Mouse (Mus musculus) liver (tissue): ENCODE data around the gene Ptprq.

Experiments used
- DNase-seq: peaks from one replicate; pipeline ENCODE4 v3.0.0-alpha.2; 2020; ENCODE audit warnings: mixed read lengths

The Ptprq gene

DNA sequence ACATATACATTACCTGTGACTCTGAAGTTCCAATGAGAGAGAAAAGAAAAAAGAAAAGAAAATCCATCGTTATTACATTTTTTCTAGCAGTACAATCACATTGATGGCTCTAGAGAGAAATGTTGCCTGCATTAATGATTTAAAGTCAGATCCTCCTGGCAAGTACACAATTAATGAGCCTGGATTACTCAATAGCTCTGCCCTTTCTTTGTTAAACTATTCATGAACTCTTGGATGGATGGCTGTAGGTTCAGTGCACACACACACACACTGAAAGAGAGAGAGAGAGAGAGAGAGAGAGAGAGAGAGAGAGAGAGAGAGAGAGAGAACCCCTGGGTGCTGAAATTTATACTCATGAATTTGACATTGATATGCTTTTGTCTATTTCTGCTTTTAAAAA, at the start of gene Ptprq:
Ptprq (minus strand) TSS at position 246 of the 400 bp plus-strand sequence.
- no peak for DNase-seq

- no peak for DNase-seq
Observed at GRCm38 (mm10) chr10:107759624-107760023, 39.8 kb upstream of the Ptprq start.

GRCm38 (mm10) chr10:107753471-107753870, 33.6 kb upstream of the Ptprq start:
- no peak for DNase-seq

DNA sequence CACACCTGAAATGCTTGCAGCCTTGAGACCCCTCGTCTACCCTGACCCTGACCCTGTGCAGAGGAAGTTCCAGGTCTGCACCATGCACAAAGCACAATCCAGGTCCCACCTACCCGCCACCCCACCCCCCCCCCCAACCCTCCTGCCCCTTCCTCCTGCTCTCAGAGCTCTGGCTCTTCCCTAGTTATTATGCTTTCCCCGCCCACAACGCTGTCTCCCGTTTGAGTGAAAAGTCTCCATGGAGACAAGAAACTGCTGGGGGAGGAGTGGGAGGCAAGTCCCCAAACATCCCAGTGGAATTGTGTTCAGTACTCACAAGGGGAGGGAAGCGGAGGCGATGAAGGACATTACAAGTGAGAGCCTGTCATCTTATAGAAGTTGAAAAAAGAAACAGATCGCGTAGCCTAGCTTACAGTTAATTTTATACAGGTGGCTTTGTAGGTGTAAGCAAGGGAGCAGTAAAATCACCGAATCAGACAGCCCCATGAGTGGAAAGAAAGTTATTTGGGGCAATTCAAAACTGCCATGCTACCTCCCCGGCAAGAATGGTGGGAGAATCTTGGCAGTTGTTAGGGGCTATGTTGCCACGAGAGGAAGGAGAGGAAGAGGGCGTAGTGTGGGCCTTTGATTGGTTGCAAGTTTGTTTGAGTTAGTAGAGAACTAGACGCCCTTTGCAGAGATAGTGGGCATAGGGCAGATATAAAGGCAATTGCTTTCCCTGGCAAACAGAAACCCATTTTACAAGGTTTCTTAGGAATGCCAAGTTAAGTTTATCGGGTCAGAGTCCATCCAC, 32.7 kb upstream of the Ptprq start:
- no peak for DNase-seq

- no peak for DNase-seq
Observed at GRCm38 (mm10) chr10:107751944-107752343, 32.1 kb upstream of the Ptprq start.

DNA sequence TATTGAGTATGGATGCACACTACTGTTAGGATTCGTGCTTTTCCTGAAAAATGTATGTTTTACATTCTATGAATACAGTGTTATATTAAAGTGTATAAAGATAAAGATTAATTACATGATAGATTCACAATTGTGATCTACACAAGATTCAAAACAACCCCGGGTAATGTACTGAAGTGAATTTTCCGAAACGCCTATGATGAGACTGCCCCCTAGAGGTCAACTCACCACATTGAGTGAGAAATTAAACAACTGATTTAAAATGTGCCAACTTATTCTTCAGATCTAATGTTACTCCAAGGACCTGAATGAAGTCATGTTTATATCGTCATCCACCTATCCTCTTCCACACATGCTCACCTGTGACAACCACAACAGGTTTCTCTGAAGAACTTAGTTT, 27.7 kb upstream of the Ptprq start:
- DNase-seq = no peak

GRCm38 (mm10) chr10:107746717-107747116, 26.9 kb upstream of the Ptprq start:
- DNase-seq = no peak

- DNase-seq = no peak
Observed at GRCm38 (mm10) chr10:107739815-107740214, 20.0 kb upstream of the Ptprq start.

DNA sequence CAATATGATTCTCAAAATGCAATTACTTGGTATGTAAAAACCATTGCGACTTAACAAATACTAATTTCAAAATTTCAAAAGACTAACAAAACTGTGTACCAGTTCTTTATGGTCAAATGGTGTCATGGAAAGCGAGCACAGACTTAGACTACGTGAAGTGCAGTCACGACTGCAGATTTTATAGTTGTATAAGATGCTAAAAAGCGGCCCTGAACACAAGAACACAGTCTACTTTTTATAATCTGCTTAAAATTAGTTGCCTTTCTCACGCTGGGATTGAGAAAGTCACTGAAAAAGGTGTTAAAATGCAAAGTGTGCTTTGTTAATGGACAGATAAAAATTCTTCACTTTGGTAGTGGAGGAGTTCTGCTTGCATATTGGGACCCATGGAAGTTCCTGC, 17.9 kb upstream of the Ptprq start:
- no peak for DNase-seq

DNA sequence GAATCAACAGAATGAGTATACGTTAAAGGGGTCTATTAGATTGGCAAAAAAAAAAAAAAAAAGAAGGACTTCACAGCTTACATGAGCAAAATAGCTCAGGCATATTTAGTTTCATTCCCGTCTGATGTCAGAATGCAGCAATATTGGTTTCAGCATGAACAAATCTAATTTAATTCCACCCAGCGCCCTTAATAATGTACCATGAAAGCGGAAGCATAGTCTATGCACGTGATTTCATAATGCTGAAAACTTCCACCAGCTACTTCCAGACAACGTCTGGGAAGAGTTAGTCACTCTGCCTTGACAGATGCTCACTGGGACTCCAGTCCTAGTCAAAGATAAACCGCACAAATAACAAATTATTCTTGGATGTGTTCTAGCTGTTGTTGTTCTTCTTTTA, 15.6 kb upstream of the Ptprq start:
- DNase-seq = no peak

GRCm38 (mm10) chr10:107734327-107734726, 14.5 kb upstream of the Ptprq start:
- no peak for DNase-seq

- DNase-seq = no peak
Observed at GRCm38 (mm10) chr10:107725631-107726030, 5.8 kb upstream of the Ptprq start.

DNA sequence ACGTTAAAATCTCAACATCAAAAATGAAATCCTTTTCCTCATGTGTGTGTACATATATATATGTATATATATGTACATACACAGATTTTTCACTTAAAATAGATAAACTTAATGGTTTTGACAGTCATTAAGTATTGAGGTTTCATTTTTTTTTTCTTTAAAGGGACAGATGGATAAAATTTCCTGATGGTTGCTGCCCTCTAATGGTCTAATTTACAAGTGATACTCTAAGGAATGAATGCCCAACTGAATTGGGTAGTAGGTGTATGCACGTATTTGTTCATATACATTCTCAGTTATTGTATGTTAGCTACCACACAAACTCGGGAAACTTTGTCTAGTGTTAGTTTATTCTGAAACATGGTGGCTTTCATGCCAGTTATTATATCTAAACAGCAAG, 15.4 kb downstream of the Ptprq start:
- DNase-seq = no peak

DNA sequence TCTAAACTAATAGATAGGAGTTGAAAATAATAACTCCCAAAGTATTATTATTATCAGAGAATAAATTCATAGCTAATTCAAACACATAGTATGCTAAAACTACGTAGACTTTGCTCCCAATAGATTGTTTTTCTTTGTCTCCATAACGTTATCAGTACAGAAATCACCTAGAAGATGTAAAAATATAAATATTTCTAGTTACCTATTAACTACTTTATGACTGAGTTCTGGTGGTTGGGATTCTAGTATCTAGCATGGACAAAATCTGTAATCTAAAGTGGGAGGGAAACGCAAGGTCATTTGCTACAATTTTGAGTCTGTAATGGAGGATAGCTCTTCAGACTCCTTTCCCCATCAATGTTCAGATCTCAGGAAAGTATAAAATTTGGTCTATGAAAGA, 18.9 kb downstream of the Ptprq start:
- no peak for DNase-seq

GRCm38 (mm10) chr10:107698716-107699115, 21.1 kb downstream of the Ptprq start:
- DNase-seq = no peak

GRCm38 (mm10) chr10:107697177-107697576, 22.7 kb downstream of the Ptprq start:
- DNase-seq = no peak

DNA sequence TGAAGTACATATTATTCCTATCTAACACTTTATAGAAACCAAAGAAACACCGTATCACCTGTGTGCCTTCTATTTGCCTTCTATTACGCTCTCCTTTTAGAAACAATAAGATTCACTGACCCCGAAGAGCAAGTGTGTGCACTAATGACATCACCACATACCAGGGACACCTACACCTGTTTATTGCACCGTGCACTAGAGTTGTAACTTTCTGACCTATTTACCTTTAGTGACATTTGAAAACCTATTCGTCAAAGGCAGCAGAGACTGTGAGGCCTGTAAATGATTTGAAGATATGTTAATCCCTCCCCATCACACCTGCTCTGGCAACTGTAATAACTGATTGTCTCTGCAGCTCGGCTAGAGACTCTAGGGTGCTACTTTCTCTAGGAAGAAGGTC, 32.5 kb downstream of the Ptprq start:
- no peak for DNase-seq

GRCm38 (mm10) chr10:107675994-107676393, 43.9 kb downstream of the Ptprq start:
- DNase-seq = no peak

GRCm38 (mm10) chr10:107668374-107669094, 51.3 kb downstream of the Ptprq start:
- DNase-seq = no peak

DNA sequence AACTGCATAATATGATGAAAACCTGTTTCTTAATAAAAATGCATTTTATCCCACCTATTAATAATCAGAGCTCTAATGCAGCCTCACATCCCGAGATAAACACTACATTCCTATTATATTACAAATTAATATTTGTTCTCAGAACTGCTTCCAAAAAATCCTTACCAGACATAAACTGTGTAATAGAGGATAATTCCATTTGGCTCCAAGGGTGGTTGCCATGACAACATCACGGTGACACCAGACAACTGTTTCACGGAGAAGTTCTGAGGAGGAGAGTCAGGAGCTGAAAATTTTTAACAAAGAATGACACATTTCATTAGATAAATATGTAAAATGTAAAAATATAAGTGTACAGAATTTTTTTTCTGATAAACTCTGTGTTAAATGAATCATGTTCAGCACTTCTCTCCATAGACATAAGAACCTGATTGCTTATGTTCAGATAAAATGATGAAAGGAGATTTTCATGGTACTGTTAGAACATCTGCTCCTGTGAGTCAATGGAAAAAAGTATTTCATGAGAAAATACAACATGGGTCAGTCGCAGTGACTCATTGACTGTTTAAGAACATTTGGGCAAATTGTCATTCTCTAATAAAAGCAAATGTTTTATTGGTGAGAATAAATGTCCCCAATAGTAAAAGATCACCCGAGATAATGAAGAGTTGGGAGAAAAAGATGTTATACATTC, 57.3 kb downstream of the Ptprq start:
- DNase-seq = no peak

DNA sequence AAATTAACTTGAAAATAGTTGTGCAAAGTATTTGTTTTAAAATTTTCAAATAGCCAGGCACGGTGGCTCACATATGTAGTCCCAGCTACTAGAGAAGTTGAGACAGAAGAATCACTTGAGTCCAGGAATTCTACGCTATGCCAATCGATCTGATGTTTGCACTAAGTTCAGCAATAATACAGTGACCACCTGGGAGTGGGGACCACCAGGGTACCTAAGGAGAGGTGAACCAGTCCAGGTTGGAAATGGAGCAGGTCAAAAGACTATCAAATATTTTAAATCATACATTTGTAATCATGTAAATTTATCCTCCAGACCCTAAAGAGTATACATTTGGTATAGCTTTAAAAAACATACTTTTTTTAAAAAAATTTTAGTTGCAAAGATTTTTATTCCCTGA, 57.9 kb downstream of the Ptprq start:
- DNase-seq = no peak

DNA sequence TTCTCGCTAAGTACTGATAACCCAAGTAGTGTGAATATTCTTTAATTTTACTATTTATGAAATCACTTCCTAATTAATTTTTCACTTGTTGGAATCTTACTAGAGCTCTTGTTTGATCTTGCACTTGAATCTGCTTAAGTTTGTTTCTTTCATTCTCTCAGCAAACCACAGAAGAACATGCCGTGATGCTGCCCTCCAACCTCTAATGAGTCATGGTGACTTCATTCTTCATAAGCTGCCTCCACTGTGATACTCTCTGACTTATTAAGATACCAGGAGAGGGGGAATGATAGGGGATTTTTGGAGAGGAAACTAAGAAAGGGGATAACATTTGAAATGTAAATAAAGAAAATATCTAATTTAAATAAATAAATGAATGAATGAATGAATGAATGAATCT, 60.7 kb downstream of the Ptprq start:
- no peak for DNase-seq

DNA sequence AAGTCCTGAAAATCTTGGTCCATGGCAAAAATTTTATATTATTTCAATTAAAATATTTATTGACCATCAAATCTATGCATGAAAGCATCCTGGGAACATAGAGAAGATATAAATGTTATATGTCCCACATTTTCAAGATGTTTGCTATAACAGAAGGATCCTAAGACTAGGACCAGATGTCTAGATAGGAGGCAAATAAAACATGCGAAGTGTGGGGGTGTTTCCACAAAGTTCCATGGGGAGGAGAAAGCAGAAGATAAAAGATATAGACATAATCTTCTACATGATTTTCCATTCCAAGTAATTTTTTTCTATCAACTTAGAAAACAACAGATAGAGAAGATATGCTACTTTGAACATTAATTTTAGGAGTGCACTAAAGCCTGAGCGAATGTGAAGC, 70.2 kb downstream of the Ptprq start:
- no peak for DNase-seq

GRCm38 (mm10) chr10:107628104-107628503, 91.7 kb downstream of the Ptprq start:
- DNase-seq = no peak
